Mouse (Mus musculus): ENCODE results near the gene Coa3. TPM values are rescaled to one million over a fixed set of nuclear protein-coding genes. Genes with fewer than 3 reads are reported as not detected.
A peak's percentile ranks its signal among the peaks of the same experiment; 100 is the strongest.

Gene Coa3
- polyA plus RNA-seq, 1 experiment from 2014 or later, result 250 TPM

DNA sequence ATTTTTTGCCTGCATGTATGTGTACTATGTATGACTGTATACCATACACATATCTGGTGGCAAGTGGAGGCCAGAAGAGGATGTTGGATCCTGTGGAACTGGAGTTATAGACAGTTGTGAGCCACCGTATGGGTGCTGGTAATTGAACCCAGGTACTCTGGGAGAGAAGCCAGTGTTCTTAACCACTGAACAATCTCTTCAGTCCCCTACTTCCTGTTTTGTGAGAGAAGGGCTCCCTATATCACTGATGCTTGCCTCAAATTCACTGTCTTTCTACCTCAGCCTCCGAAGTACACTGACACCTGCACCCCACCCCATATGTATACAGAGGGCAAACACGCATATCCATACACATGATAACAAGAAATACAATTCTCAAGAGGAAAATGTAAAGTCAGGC lies 32.2 kb upstream of the Coa3 start:
- Histone ChIP-seq H3K4me3 (replicated peaks) (no peak overlapping the region), H3K27me3 (replicated peaks) (no peaks in the 10 kb centered on the region), H3K4me1 (replicated peaks) (no peaks in the 10 kb centered on the region), H3K36me3 (no peaks in the 10 kb centered on the region), H3K9ac (no peak overlapping the region), H3K4me2 (replicated peaks) (no peak overlapping the region), H3K9me3 (no peaks in the 10 kb centered on the region), H3K27ac (no peak overlapping the region)
- 87% methylated on average over 3 of the region's 3 CpGs for WGBS
- ATAC-seq, result no peak

DNA sequence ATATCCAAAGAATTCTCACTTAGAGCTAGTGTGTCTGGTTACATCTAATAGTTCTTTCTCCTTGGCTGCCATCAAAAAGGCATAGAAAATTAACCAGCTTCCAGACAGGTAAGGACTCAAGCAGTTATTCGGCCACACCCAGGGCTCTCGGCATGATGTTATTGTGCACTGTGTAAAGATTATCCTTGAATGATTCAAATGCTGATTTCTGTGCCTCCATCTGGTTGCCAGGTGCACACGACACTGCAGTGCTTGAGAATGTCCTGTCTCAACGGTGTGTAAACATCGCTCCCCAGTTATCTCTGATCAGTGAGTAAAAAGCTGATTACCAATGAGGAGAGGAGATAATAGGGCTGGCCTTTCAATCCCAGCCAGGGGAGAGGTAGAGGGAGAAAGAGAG lies 28.8 kb upstream of the Coa3 start:
- Histone ChIP-seq H3K27ac (no peak overlapping the region), H3K27me3 (replicated peaks) (no peaks in the 10 kb centered on the region), H3K4me1 (replicated peaks) (no peaks in the 10 kb centered on the region), H3K4me3 (replicated peaks) (no peak overlapping the region), H3K36me3 (no peaks in the 10 kb centered on the region), H3K9ac (no peak overlapping the region), H3K4me2 (replicated peaks) (no peak overlapping the region), H3K9me3 (no peaks in the 10 kb centered on the region)
- WGBS, result 24% methylated on average over 5 of the region's 5 CpGs
- peak; percentile 58 for ATAC-seq

DNA sequence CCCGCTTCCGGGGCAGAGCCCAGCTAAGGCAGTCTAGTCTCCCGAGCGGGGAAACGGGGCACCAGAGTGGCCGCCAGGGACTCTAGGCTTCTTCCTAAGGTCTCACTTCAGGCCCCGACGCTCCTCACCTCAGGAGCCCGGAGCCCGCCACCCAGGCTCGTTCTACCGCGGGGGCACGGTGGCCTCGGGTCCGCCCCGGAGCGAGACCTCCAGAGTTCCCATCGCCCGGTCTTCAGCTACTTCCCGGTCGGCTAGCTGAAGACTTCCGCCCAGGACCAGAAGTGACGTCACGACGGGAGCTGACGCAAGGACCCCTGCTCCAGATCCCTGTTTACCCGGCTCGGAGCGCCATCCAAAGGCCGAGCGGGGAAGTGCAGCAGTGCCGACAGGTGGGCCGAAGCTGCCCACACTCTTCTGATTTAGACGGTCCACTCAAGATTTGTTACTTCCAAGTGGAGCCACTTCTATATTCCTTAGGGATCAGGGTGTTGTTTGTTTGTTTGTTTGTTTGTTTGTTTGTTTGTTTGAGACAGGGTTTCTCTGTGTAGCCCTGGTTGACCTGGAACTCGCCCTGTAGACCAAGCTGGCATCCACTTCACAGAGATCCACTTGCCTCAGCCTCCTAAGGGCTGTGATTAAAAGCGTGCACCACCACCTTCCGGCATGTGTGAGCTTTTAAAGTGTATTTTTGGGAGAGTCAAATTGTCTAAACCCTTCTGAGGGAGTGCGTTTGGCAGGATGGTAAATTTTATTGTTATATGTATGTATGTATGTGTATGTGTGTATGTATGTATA lies 23.3 kb upstream of the Coa3 start, which contains the start of gene Becn1:
Gene Becn1, minus strand, starts transcription at position 283 of the 795 bp plus-strand sequence.
- ATAC-seq, result peak; percentile 96
- peak within 1 kb of the TSS; percentile 54; the same call in 1 of the 2 replicates for H3K27ac ChIP-seq
- H3K9ac ChIP-seq, result peak within 1 kb of the TSS; percentile 93
- 0 out of 2 replicates have a peak, but pooled peaks cover 11% of the 10 kb centered on the region for H3K36me3 ChIP-seq
- H3K4me2 ChIP-seq (replicated peaks), result peak within 1 kb of the TSS; percentile 93
- H3K4me1 ChIP-seq (replicated peaks), result peaks cover 14% of the 10 kb centered on the region
- WGBS, result 6% methylated on average over 39 of the region's 39 CpGs
- no peaks in the 10 kb centered on the region for H3K27me3 ChIP-seq (replicated peaks)
- H3K9me3 ChIP-seq, result no peaks in the 10 kb centered on the region
- peak within 1 kb of the TSS; percentile 93 for H3K4me3 ChIP-seq (replicated peaks)

DNA sequence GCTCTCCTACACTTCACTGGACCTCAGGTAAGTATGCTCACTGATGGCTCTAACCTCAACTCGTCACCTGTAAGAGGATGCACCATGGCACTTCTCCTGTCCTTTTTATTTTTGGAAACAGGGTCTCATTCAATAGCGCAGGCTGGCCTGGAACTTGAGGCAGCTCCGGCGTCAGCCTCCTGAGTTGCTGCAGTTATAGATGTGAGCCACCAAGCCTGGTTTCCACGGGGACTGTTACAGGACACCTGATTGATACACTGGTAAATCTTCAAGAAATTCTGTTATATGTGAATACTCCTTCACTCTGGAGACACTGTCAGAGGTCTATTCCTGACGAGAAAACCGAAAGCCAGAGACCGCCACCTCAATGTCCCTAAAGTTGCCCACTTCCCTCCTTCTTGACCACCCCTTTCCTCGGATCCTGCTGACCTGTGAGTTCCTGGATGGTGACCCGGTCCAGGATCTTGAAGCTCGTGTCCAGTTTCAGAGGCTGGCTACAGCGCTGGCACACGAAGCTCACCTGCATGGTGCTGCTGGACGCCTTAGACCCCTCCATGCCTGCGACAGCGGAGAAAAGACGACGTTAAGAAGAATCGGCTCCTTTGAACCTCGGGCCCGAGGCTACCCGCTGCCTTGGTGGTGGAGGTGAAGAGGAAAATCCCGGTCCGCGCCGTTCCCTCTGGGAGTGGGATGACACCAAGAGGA lies 22.5 kb upstream of the Coa3 start:
- no peak for ATAC-seq
- H3K4me3 ChIP-seq (replicated peaks), result peak overlapping the region; percentile 93
- no peaks in the 10 kb centered on the region for H3K9me3 ChIP-seq
- peak overlapping the region; percentile 93 for H3K4me2 ChIP-seq (replicated peaks)
- H3K27me3 ChIP-seq (replicated peaks), result no peaks in the 10 kb centered on the region
- WGBS, result 11% methylated on average over 26 of the region's 26 CpGs
- H3K36me3 ChIP-seq, result 0 out of 2 replicates have a peak, but pooled peaks cover 12% of the 10 kb centered on the region
- peak overlapping the region; percentile 93 for H3K9ac ChIP-seq
- peaks cover 14% of the 10 kb centered on the region for H3K4me1 ChIP-seq (replicated peaks)
- H3K27ac ChIP-seq, result 0 out of 2 replicates have a peak overlapping the region, but pooled peaks have one; percentile 54

DNA sequence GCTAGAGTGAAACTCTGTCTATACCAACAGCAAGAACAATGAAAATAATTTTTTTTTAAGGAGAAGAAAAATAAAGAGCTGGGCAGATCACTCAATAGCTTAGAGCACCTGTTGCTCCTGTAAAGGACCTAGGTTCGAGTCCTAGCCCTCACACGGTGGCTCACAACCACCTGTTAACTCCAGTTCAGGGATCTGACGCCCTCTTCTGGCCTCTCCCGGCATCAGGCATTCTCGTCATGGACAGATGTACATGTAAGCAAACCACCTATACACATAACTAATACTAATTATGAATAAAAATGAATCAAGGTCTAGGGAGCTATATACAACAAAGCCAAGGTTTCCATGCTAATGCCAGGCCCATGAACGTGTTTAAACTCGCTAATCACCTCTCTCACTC lies 22.0 kb upstream of the Coa3 start:
- H3K4me2 ChIP-seq (replicated peaks), result peak overlapping the region; percentile 93
- H3K4me3 ChIP-seq (replicated peaks), result peak overlapping the region; percentile 93
- peaks cover 14% of the 10 kb centered on the region for H3K4me1 ChIP-seq (replicated peaks)
- WGBS, result 61% methylated on average over 7 of the region's 7 CpGs
- H3K27me3 ChIP-seq (replicated peaks), result no peaks in the 10 kb centered on the region
- ATAC-seq, result no peak
- no peak overlapping the region for H3K27ac ChIP-seq
- peak overlapping the region; percentile 93; the same call in 1 of the 2 replicates for H3K9ac ChIP-seq
- H3K36me3 ChIP-seq, result peaks cover 13% of the 10 kb centered on the region; the same call in 1 of the 2 replicates
- no peaks in the 10 kb centered on the region for H3K9me3 ChIP-seq

DNA sequence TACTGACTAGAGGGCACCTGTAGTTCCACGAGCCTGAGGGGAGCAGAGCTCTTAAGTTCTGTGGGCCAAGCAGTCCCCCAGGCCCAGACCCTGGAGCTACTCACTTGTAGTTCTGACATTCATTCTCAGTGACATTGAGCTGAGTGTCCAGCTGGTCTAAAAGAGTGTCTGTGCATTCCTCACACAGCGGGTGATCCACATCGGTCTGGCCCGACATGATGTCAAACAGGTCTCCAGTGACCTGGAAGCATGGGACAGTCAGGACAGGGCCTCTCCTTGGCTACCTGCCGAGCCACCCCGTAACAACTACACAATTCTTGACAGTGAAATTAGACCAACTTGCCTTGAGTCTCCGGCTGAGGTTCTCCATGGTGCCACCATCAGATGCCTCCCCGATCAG lies 16.3 kb upstream of the Coa3 start:
- Histone ChIP-seq H3K4me1 (replicated peaks) (no peaks in the 10 kb centered on the region), H3K9me3 (no peaks in the 10 kb centered on the region), H3K9ac (no peak overlapping the region), H3K36me3 (peaks cover 37% of the 10 kb centered on the region), H3K4me3 (replicated peaks) (no peak overlapping the region), H3K4me2 (replicated peaks) (no peak overlapping the region), H3K27ac (no peak overlapping the region), H3K27me3 (replicated peaks) (no peaks in the 10 kb centered on the region)
- WGBS, result 95% methylated on average over 8 of the region's 8 CpGs
- no peak for ATAC-seq

DNA sequence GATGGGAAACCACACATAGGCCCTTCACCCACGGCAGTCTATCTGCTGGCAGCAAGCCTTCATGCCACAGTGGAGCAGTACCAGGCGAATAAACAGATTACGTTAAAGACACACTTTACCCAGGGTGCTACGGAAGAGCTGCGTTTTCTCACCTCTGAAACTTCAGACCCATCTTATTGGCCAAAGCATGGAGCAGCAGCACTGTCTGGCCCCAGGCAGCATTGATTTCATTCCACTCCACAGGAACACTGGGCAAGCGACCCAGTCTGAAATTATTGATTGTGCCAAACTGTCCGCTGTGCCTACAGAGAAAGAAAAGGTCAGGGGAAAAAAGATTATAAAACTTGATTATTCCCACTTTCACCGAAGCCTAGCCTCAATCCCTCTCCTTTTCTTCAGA lies 12.3 kb upstream of the Coa3 start:
- WGBS, result 93% methylated on average over 8 of the region's 8 CpGs
- no peak overlapping the region for H3K4me2 ChIP-seq (replicated peaks)
- H3K36me3 ChIP-seq, result peaks cover 38% of the 10 kb centered on the region
- no peak overlapping the region for H3K27ac ChIP-seq
- H3K4me3 ChIP-seq (replicated peaks), result no peak overlapping the region
- H3K9me3 ChIP-seq, result no peaks in the 10 kb centered on the region
- H3K4me1 ChIP-seq (replicated peaks), result no peaks in the 10 kb centered on the region
- H3K9ac ChIP-seq, result no peak overlapping the region
- no peak for ATAC-seq
- no peaks in the 10 kb centered on the region for H3K27me3 ChIP-seq (replicated peaks)

DNA sequence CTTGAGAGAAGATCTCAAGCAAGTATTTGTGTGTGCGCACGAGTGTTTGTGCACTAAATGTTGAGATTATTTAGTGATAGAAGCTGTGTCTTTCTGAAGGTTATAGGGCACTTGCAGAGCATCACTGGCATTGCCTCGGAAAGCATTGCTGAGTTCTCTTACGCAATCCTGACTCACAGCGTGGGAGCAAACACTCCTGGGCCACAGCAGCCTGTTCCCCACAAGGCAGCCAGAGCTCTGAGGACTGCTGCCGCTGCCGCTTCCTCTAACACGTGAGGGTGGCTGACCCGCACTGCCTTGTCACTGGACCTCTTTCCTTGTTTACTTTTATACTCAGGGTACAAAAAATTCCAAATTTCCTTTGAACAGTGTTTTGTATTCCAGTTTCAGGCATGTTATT lies 8.4 kb upstream of the Coa3 start:
- Histone ChIP-seq H3K27me3 (replicated peaks) (no peaks in the 10 kb centered on the region), H3K27ac (no peak overlapping the region), H3K9me3 (no peaks in the 10 kb centered on the region), H3K4me1 (replicated peaks) (no peaks in the 10 kb centered on the region), H3K4me3 (replicated peaks) (no peak overlapping the region), H3K9ac (no peak overlapping the region), H3K4me2 (replicated peaks) (no peak overlapping the region), H3K36me3 (peaks cover 29% of the 10 kb centered on the region)
- WGBS, result 81% methylated on average over 9 of the region's 9 CpGs
- no peak for ATAC-seq

DNA sequence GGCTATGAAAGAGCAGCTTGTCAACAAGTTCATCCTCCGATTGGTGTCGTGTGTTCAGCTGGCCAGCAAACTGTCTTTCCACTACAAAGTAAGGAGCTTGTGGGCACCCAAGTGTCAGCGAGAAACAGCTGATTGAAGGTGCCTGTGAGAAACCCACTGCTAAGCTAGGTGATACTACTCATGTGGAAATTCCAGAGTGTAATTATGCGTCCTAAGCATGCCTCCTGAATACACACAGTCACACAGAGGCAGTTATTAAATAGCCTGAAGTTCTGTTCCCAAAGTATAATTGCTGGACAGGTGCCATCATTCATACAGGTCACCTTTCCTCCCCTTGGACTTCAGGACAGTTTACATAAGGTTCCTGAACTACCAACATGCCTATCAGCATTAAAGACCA lies 4.9 kb upstream of the Coa3 start:
- H3K27me3 ChIP-seq (replicated peaks), result no peaks in the 10 kb centered on the region
- no peak for ATAC-seq
- no peaks in the 10 kb centered on the region for H3K9me3 ChIP-seq
- no peak overlapping the region for H3K9ac ChIP-seq
- no peak overlapping the region for H3K27ac ChIP-seq
- H3K36me3 ChIP-seq, result 0 out of 2 replicates have a peak, but pooled peaks cover 2% of the 10 kb centered on the region
- H3K4me1 ChIP-seq (replicated peaks), result peaks cover 4% of the 10 kb centered on the region
- no peak overlapping the region for H3K4me2 ChIP-seq (replicated peaks)
- 67% methylated on average over 4 of the region's 4 CpGs for WGBS
- H3K4me3 ChIP-seq (replicated peaks), result no peak overlapping the region

DNA sequence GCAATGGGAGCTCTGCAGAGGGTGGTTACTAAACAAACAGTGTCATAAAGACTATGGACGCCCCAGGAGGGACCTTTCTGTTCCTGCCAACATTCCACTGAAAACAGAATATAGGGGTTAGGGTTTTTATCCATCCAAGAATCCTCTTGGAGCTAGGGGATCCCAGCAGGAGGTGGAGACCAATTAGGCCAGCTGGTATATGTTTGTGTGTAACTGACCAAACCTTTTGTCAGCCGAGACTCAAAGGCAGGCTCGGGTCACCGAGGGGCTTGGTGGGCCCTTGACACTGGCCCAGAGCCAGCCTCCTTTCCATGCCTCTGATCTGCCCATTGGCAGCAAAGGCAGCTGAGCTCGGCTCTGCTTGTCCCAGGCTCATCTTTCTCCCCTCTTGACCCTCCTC lies 4.0 kb upstream of the Coa3 start:
- H3K4me2 ChIP-seq (replicated peaks), result no peak overlapping the region
- no peaks in the 10 kb centered on the region for H3K27me3 ChIP-seq (replicated peaks)
- WGBS, result 33% methylated on average over 5 of the region's 5 CpGs
- no peaks in the 10 kb centered on the region for H3K36me3 ChIP-seq
- no peaks in the 10 kb centered on the region for H3K9me3 ChIP-seq
- no peak overlapping the region for H3K4me3 ChIP-seq (replicated peaks)
- peaks cover 7% of the 10 kb centered on the region for H3K4me1 ChIP-seq (replicated peaks)
- H3K9ac ChIP-seq, result no peak overlapping the region
- no peak for ATAC-seq
- no peak overlapping the region for H3K27ac ChIP-seq

DNA sequence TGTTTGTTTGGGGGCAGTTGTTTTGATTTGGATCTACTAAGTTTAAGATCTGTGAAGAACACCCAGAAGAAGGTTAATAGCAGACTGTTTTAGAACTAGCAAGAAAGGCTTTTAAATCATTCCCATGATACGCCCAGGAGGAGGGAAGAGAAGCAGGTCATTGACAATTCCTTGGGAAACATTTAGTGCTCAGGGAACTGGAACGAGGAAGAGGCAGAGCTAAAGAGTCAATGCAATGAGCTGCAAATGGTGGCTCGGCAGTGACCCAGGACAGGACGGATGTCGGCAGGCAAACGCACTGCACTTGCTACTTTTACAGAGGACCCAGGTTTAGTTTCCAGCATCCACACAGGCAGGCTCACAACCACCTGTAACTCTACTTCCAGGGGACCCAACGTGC lies 1.9 kb upstream of the Coa3 start:
- no peak overlapping the region for H3K4me2 ChIP-seq (replicated peaks)
- no peaks in the 10 kb centered on the region for H3K9me3 ChIP-seq
- H3K27me3 ChIP-seq (replicated peaks), result no peaks in the 10 kb centered on the region
- no peak overlapping the region for H3K4me3 ChIP-seq (replicated peaks)
- H3K9ac ChIP-seq, result no peak overlapping the region
- no peak for ATAC-seq
- 50% methylated on average over 7 of the region's 7 CpGs for WGBS
- H3K27ac ChIP-seq, result no peak overlapping the region
- H3K4me1 ChIP-seq (replicated peaks), result peaks cover 23% of the 10 kb centered on the region
- no peaks in the 10 kb centered on the region for H3K36me3 ChIP-seq

DNA sequence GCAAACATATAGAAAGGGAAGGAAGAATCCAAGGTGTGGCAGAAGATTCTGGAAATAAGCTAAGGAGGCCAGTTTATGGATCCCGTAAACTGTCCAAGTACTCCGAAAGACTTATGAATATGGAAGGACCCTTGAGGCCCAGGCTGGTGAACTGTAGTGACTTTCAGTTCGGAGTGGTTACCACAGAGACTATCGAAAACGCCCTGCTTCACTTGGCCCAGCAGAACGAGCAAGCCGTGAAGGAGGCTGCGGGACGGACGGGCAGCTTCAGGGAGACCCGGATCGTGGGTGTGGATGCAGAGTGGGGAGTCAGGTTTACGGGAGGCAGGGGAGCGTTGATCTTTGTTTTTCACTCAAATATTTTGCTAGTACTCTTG lies 267 bp upstream of the Coa3 start:
- Histone ChIP-seq H3K4me3 (replicated peaks) (peak overlapping the region; percentile 80), H3K27ac (no peak overlapping the region), H3K4me2 (replicated peaks) (peak overlapping the region; percentile 78), H3K27me3 (replicated peaks) (no peaks in the 10 kb centered on the region), H3K9me3 (no peaks in the 10 kb centered on the region), H3K36me3 (no peaks in the 10 kb centered on the region), H3K9ac (no peak overlapping the region), H3K4me1 (replicated peaks) (peaks cover 23% of the 10 kb centered on the region)
- WGBS, result 63% methylated on average over 14 of the region's 14 CpGs
- peak; percentile 18; the same call in 1 of the 2 replicates for ATAC-seq

Data from intestine, embryonic 15.5 days (tissue).